Mouse (Mus musculus): ENCODE results near the gene Atg4a-ps.

DNA sequence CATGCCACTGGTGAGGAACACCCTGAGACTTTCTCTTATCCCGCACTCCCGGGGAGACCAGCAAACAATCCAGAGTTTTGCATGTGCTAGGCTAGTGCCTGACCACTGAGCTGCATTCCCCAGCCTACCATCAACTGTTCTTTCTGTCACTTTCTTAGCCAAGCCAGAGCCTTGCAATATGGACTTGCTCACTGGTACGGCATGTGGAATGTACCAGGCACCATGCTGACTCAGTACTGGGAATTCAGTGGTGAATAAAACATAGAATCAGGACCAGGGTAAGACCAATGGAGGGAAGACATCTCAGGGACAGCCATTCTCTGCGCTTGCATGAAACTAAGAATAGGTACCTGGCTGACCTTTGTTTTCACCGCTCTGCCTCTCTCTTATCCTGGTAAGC lies 35.6 kb downstream of the Atg4a-ps start:
- TF ChIP-seq POLR2A (IDR thresholded peaks at IDR 0.05; ENCODE audit: borderline replicate concordance, extremely low read depth, low read depth, low read length) (no peak), CTCF (IDR thresholded peaks at IDR 0.05; ENCODE audit: insufficient read depth, low read length) (no peak)
